Mouse (Mus musculus) liver, embryonic 14 days (tissue): ENCODE results near the gene Chrna3. TPM values are rescaled to one million over a fixed set of nuclear protein-coding genes. Genes with fewer than 3 reads are reported as not detected.

ENCODE experiments used
- polyA plus RNA-seq: library from polyadenylated mRNA; depleted of rRNA; stranded (reverse); fragments of >200 nt; gene quantifications from 2 replicates; pipeline ENCODE4 v1.2.3, GENCODE M21; 2012; rRNA removed

Gene Chrna3
- not detected in 2 replicates for polyA plus RNA-seq

GRCm38 (mm10) chr9:55026275-55026663 lies at the start of gene Chrna3:
Gene Chrna3, minus strand, starts transcription at chr9:55026562.

DNA sequence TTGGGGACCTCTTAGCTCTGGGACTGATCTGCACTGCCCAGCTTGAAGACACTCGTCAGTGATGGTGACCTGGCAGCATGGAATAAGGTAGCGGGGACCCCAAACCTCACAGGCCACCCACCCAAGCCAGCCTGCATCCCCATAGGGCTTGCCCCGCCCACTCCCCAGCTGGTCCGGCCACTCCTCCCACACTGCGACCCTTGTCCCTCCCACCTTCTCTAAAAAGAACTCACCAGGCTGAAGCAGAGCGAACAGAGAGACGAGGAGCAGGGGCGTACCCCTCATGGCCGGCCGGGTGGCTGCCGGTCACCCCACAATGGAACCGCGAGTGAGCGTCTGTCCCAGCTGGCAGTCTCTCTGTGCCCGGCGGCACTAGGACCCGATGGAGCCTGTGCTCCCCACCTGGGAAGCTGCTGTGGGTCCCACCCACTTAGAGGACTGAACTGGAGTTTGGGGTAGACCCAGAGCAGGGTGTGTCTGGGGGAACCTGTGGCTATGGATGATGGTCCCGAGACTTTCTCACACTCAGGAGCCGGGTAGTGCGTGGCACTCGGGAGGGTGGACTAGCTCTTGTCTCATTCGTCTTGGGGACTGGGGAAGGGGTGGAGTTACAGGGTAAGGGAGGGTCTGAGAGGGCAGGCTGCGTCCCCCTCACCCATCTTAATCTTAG lies 22.0 kb upstream of the Chrna3 start, which contains the start of gene Chrnb4:
Chrnb4 (minus strand) TSS at position 569 of the 670 bp plus-strand sequence.

GRCm38 (mm10) chr9:54980674-54981073 lies 45.7 kb downstream of the Chrna3 start, which contains the start of gene Chrna5:
Gene Chrna5, plus strand, starts transcription at chr9:54980880.

Other genes with a start within 250 kb of the Chrna3 start
- gene Ireb2, start 162.8 kb downstream of the Chrna3 start, polyA plus RNA-seq: 10.2 and 12.1 TPM in 2 replicates
- gene Hykk, start 109.3 kb downstream of the Chrna3 start, polyA plus RNA-seq: 0.74 and 0.95 TPM in 2 replicates
- gene Psma4, start 75.8 kb downstream of the Chrna3 start, polyA plus RNA-seq: 104 and 112 TPM in 2 replicates
- not detected in 2 replicates for gene AY074887, start 75.6 kb downstream of the Chrna3 start, polyA plus RNA-seq
- 0.01 and 0.02 TPM in 2 replicates for gene Chrna5, start 45.7 kb downstream of the Chrna3 start, polyA plus RNA-seq
- 0.01 TPM in 2 replicates for gene Chrnb4, start 22.2 kb upstream of the Chrna3 start, polyA plus RNA-seq
- 5.1 and 6.3 TPM in 2 replicates for gene Ube2q2, start 122.3 kb upstream of the Chrna3 start, polyA plus RNA-seq
- gene Fbxo22, start 182.4 kb upstream of the Chrna3 start, polyA plus RNA-seq: 8.4 and 10.0 TPM in 2 replicates